Mouse (Mus musculus) midbrain, embryonic 16.5 days (tissue): ENCODE measurements around the gene Vmn2r-ps159. TPM values are rescaled to one million over a fixed set of nuclear protein-coding genes. Genes with fewer than 3 reads are reported as not detected.
"Not testable (repeated sequence)": the region's sequence is repeated elsewhere in the genome, so short reads cannot be mapped to it uniquely, and the experiment has no call there.

Experiments
- ATAC-seq: fragments of 200-750 bp; cut with Nextera tagmentation; 2 replicates; pipeline ENCODE4 v1.8.0; 2017; ENCODE audit warnings: moderate TSS enrichment
- H3K27ac ChIP-seq: fragments of 300-500 bp; sonication (generic); 2 replicates; pipeline ENCODE4 v1.5.1; 2014; ENCODE audit warnings: mild to moderate bottlenecking, low read length, mixed read lengths
- H3K27me3 ChIP-seq: fragments of 300-500 bp; sonication (generic); 2 replicates; pipeline ENCODE4 v1.6.1; 2014; ENCODE audit warnings: low read depth, low read length, mixed read lengths; ENCODE audit not compliant: control insufficient read depth, insufficient read depth
- H3K36me3 ChIP-seq: fragments of 300-500 bp; sonication (generic); 2 replicates; pipeline ENCODE4 v1.6.1; 2014; ENCODE audit warnings: mild to moderate bottlenecking, low read length, moderate library complexity, mixed read lengths; ENCODE audit not compliant: control insufficient read depth, insufficient read depth
- H3K4me1 ChIP-seq: fragments of 300-500 bp; sonication (generic); 2 replicates; pipeline ENCODE4 v1.6.1; 2014; ENCODE audit warnings: mild to moderate bottlenecking, low read length, mixed read lengths; ENCODE audit not compliant: control insufficient read depth, insufficient read depth
- H3K4me2 ChIP-seq: fragments of 300-500 bp; sonication (generic); 2 replicates; pipeline ENCODE4 v1.6.1; 2014; ENCODE audit warnings: mild to moderate bottlenecking, low read length, mixed read lengths
- H3K4me3 ChIP-seq: fragments of 300-500 bp; sonication (generic); 2 replicates; pipeline ENCODE4 v1.5.1; 2014; ENCODE audit warnings: low read depth, mild to moderate bottlenecking, low read length, moderate library complexity, mixed read lengths
- H3K9ac ChIP-seq: fragments of 300-500 bp; sonication (generic); 2 replicates; pipeline ENCODE4 v1.6.1; 2014; ENCODE audit warnings: low read depth, low read length, mixed read lengths
- H3K9me3 ChIP-seq: fragments of 300-500 bp; sonication (generic); replicated peaks from 2 replicates; pipeline ENCODE4 v1.6.1; 2014; ENCODE audit warnings: mild to moderate bottlenecking, low read length, mixed read lengths; ENCODE audit not compliant: control insufficient read depth, poor library complexity, severe bottlenecking
- WGBS: fragments of 180-500 bp; shearing (Covaris S2); extraction: QIAGEN DNeasy Blood & Tissue Kit; methylation state at CpG from one replicate; pipeline ENCODE4 v1.1.7; 2014; 5-methylcytosine and 5-hydroxymethylcytosine counted together
- polyA plus RNA-seq: library from polyadenylated mRNA; unstranded; fragments of >200 nt; fragmentation: Nextera tagmentation; extraction: Ambion mirVana; gene quantifications from 2 replicates; pipeline ENCODE4 v1.2.1, GENCODE M21; 2015

Vmn2r-ps159 gene
- polyA plus RNA-seq, result not detected in 2 replicates

- not testable (repeated sequence) for H3K4me1 ChIP-seq, H3K9ac ChIP-seq, H3K27me3 ChIP-seq, H3K4me3 ChIP-seq, H3K27ac ChIP-seq, H3K4me2 ChIP-seq, ATAC-seq, H3K36me3 ChIP-seq, H3K9me3 ChIP-seq
- WGBS, result 72% methylated on average over 3 of the region's 3 CpGs
Observed at GRCm38 (mm10) chr4:156330803-156331202, at the start of gene Vmn2r-ps159. TSS of gene Vmn2r-ps159 (plus strand) at chr4:156331103.

- WGBS, result 77% methylated on average over 4 of the region's 4 CpGs
Observed at GRCm38 (mm10) chr4:156341601-156342504, 10.9 kb downstream of the Vmn2r-ps159 start.

DNA sequence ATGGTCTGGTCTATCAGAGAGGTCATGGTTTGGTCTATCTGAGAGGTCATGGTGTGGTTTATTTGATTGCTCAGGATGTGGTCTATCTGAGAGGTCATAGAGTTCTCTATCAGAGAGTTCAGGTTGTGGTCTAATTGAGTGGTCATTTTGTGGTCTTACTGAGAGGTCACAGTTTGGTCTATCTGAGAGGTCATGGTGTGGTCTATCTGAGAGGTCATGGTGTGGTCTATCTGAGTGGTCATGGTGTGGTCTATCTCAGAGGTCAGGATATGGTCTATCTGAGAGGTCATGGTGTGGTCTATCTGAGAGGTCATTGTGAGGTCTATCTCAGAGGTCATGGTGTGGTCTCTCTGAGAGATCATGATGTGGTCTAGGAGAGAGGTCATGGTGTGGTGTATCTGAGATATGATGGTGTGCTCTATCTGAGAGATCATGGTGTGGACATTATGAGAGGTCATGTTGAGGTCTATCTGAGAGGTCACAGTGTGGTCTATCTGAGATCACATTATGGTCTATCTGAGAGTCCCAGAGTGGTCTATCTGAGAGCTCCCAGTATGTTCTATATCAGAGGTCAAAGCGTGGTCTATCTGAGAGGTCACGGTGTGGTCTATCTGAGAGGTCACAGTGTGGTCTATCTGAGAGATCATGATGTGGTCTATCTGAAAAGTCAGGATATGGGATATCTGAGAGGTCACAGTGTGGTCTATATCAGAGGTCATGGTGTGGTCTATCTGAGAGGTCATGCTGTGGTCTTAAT is 11.8 kb downstream of the Vmn2r-ps159 start:
- Histone ChIP-seq H3K4me2 (no peak overlapping the region), H3K36me3 (no peaks in the 10 kb centered on the region), H3K27me3 (no peaks in the 10 kb centered on the region), H3K9ac (no peak overlapping the region), H3K4me3 (no peak overlapping the region), H3K4me1 (no peaks in the 10 kb centered on the region), H3K27ac (no peak overlapping the region), H3K9me3 (peaks cover 6% of the 10 kb centered on the region)
- ATAC-seq, result peak; percentile 67
- 83% methylated on average over 2 of the region's 2 CpGs for WGBS

More at GRCm38 (mm10) chr4:156341601-156342504, 10.9 kb downstream of the Vmn2r-ps159 start:
- H3K27me3 ChIP-seq, H3K4me3 ChIP-seq, H3K9ac ChIP-seq, H3K27ac ChIP-seq, H3K36me3 ChIP-seq, H3K9me3 ChIP-seq, H3K4me1 ChIP-seq, ATAC-seq, H3K4me2 ChIP-seq: not testable (repeated sequence)

- Histone ChIP-seq H3K4me2 (no peak overlapping the region), H3K4me3 (no peak overlapping the region), H3K4me1 (no peaks in the 10 kb centered on the region), H3K9me3 (peaks cover 6% of the 10 kb centered on the region), H3K27me3 (no peaks in the 10 kb centered on the region), H3K9ac (no peak overlapping the region), H3K36me3 (no peaks in the 10 kb centered on the region), H3K27ac (no peak overlapping the region)
- no peak for ATAC-seq
- WGBS, result 91% methylated on average over 1 of the region's 1 CpGs
Observed at GRCm38 (mm10) chr4:156343332-156343731, 12.4 kb downstream of the Vmn2r-ps159 start.

- H3K4me3 ChIP-seq, H3K4me1 ChIP-seq: not testable (repeated sequence)
- ATAC-seq, result peak; percentile 54; the same call in 1 of the 2 replicates
Observed at GRCm38 (mm10) chr4:156356756-156357437, 26.0 kb downstream of the Vmn2r-ps159 start.

More at GRCm38 (mm10) chr4:156356756-156357437, 26.0 kb downstream of the Vmn2r-ps159 start:
- H3K27ac ChIP-seq, H3K36me3 ChIP-seq, H3K9me3 ChIP-seq, H3K9ac ChIP-seq, H3K27me3 ChIP-seq, H3K4me2 ChIP-seq: not testable (repeated sequence)
- WGBS, result 63% methylated on average over 3 of the region's 3 CpGs

Other genes starting within 250 kb of the Vmn2r-ps159 start
- 34.3 and 38.6 TPM in 2 replicates for gene 9430015G10Rik, start 221.1 kb upstream of the Vmn2r-ps159 start, polyA plus RNA-seq
- gene Rnf223, start 200.6 kb upstream of the Vmn2r-ps159 start, polyA plus RNA-seq, result 0.54 and 0.75 TPM in 2 replicates
- gene Agrn, start 133.6 kb upstream of the Vmn2r-ps159 start, polyA plus RNA-seq, result 126 and 129 TPM in 2 replicates
- gene Isg15, start 130.3 kb upstream of the Vmn2r-ps159 start, polyA plus RNA-seq, result 1.2 and 1.4 TPM in 2 replicates
- 3.7 and 4.2 TPM in 2 replicates for gene AW011738, start 127.8 kb upstream of the Vmn2r-ps159 start, polyA plus RNA-seq
- 2.0 and 2.7 TPM in 2 replicates for gene Perm1, start 115.2 kb upstream of the Vmn2r-ps159 start, polyA plus RNA-seq
- gene Plekhn1, start 96.2 kb upstream of the Vmn2r-ps159 start, polyA plus RNA-seq, result 26.8 and 26.9 TPM in 2 replicates
- 48.6 and 50.9 TPM in 2 replicates for gene Noc2l, start 95.1 kb upstream of the Vmn2r-ps159 start, polyA plus RNA-seq
- gene Samd11, start 75.4 kb upstream of the Vmn2r-ps159 start, polyA plus RNA-seq, result 4.4 and 4.9 TPM in 2 replicates